Mouse (Mus musculus) cerebellum, adult 2 months (tissue): Measurements from ENCODE around the gene Hjurp.

Experiments
- CTCF ChIP-seq: fragments of 200-500 bp; IDR thresholded peaks from 2 replicates; pipeline ENCODE4 v1.5.1; 2011; ENCODE audit warnings: low read depth, mild to moderate bottlenecking, control low read depth, low read length, moderate library complexity, borderline replicate concordance; ENCODE audit not compliant: insufficient read depth
- POLR2A ChIP-seq: fragments of 200-500 bp; IDR thresholded peaks from 2 replicates; pipeline ENCODE4 v1.6.1; 2011; ENCODE audit warnings: low read length, control low read depth, borderline replicate concordance; ENCODE audit not compliant: insufficient read depth

GRCm38 (mm10) chr1:88302057-88302740 lies 24.8 kb upstream of the Hjurp start:
- no peak for TF ChIP-seq CTCF
- TF ChIP-seq POLR2A = no peak
